ENCODE assay signal across 24 mouse cellular contexts in the genomic region with DNA sequence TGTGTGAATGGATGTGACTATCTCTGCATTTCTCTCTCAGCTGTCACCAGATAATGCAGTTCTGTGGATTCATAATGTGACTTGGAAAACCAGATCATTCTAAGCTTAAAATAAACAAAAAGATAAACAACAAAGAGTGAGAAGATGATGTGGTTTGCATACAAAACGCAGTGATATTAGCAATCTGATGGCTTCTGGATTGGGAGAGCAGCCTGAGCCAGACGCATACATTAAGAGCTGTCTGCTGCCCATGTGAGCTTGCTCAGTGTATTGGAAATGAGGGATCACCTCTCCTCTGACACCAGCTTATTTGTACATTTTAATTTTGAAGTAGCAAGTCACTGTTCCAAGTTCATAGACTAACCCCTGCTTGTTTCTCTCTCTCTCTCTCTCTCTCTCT. TPM values are rescaled to one million over a fixed set of nuclear protein-coding genes. Genes with fewer than 3 reads are reported as not detected.
DNase-seq lines count a peak whose midpoint lies in the region; ATAC-seq lines count a peak whose summit lies in the region.
"Had no signal": no experiment of that assay in that cellular context is flagged by ENCODE, and none has a peak within 500 bp of the region (broad histone marks: within the 10 kb centered on the region; RNA-seq: fewer than 3 reads in every experiment).

No protein-coding gene starts in this region.

- H3K36me3 ChIP-seq in midbrain, embryonic 11.5 days (ENCODE audit: control insufficient read depth, insufficient read depth, low read length) = no peaks in the 10 kb centered on the region
- no peaks in the 10 kb centered on the region for H3K36me3 ChIP-seq in midbrain, embryonic 10.5 days
- H3K36me3 ChIP-seq in hindbrain, embryonic 11.5 days (ENCODE audit: control insufficient read depth, insufficient read depth, low read length) = no peaks in the 10 kb centered on the region
- H3K36me3 ChIP-seq in midbrain, embryonic 13.5 days = no peaks in the 10 kb centered on the region
- H3K36me3 ChIP-seq in neural tube, embryonic 15.5 days = no peaks in the 10 kb centered on the region
- H3K36me3 ChIP-seq: embryonic facial prominence, embryonic 13.5 days; kidney, embryonic 15.5 days; limb, embryonic 10.5 days; liver, embryonic 12.5 days; lung, embryonic 15.5 days; stomach, embryonic 15.5 days had no signal

- H3K9ac ChIP-seq in midbrain, embryonic 11.5 days (ENCODE audit: low read length) = no peak overlapping the region
- H3K9ac ChIP-seq in hindbrain, embryonic 11.5 days (ENCODE audit: low read depth, low read length) = no peak overlapping the region
- H3K9ac ChIP-seq in midbrain, embryonic 13.5 days (replicated peaks) = peak overlapping the region; percentile 49
- no peak overlapping the region for H3K9ac ChIP-seq in neural tube, embryonic 15.5 days (replicated peaks)
- H3K9ac ChIP-seq: embryonic facial prominence, embryonic 13.5 days; kidney, embryonic 15.5 days; liver, embryonic 12.5 days; lung, embryonic 15.5 days; stomach, embryonic 15.5 days had no signal

- 41% methylated on average over 2 of the region's 2 CpGs for WGBS in midbrain, embryonic 11.5 days
- 59% methylated on average over 2 of the region's 2 CpGs for WGBS in midbrain, embryonic 10.5 days
- WGBS in hindbrain, embryonic 11.5 days = 51% methylated on average over 2 of the region's 2 CpGs
- WGBS in midbrain, embryonic 13.5 days = 15% methylated on average over 2 of the region's 2 CpGs
- WGBS in neural tube, embryonic 15.5 days = 9% methylated on average over 2 of the region's 2 CpGs

- peak; percentile 64 for ATAC-seq in midbrain, embryonic 11.5 days (ENCODE audit: low FRiP score)
- ATAC-seq in hindbrain, embryonic 11.5 days (ENCODE audit: low FRiP score) = no peak
- no peak for ATAC-seq in midbrain, embryonic 13.5 days
- ATAC-seq in neural tube, embryonic 15.5 days (ENCODE audit: low FRiP score) = no peak
- ATAC-seq: liver, embryonic 12.5 days had no signal

- H3K4me2 ChIP-seq in midbrain, embryonic 11.5 days = no peak overlapping the region
- H3K4me2 ChIP-seq in hindbrain, embryonic 11.5 days (replicated peaks; ENCODE audit: low read depth, low read length) = no peak overlapping the region
- peak overlapping the region; percentile 25; the same call in 1 of the 2 replicates for H3K4me2 ChIP-seq in midbrain, embryonic 13.5 days (replicated peaks)
- H3K4me2 ChIP-seq in neural tube, embryonic 15.5 days = peak overlapping the region; percentile 35
- H3K4me2 ChIP-seq: embryonic facial prominence, embryonic 13.5 days; kidney, embryonic 15.5 days; liver, embryonic 12.5 days; lung, embryonic 15.5 days; stomach, embryonic 15.5 days had no signal

- peaks cover 13% of the 10 kb centered on the region; the same call in 1 of the 2 replicates for H3K4me1 ChIP-seq in midbrain, embryonic 11.5 days (ENCODE audit: control insufficient read depth, insufficient read depth, low read length)
- peaks cover 56% of the 10 kb centered on the region for H3K4me1 ChIP-seq in midbrain, embryonic 10.5 days
- H3K4me1 ChIP-seq in hindbrain, embryonic 11.5 days (replicated peaks; ENCODE audit: control insufficient read depth, insufficient read depth, low read length) = no peaks in the 10 kb centered on the region
- H3K4me1 ChIP-seq in midbrain, embryonic 13.5 days (replicated peaks) = peaks cover 52% of the 10 kb centered on the region
- peaks cover 25% of the 10 kb centered on the region for H3K4me1 ChIP-seq in neural tube, embryonic 15.5 days
- H3K4me1 ChIP-seq: lung, embryonic 15.5 days; stomach, embryonic 15.5 days had no signal

- no peak overlapping the region for H3K27ac ChIP-seq in midbrain, embryonic 11.5 days (ENCODE audit: low read depth, low read length)
- no peak overlapping the region; the same call in 1 of the 2 replicates for H3K27ac ChIP-seq in midbrain, embryonic 10.5 days (replicated peaks)
- peak overlapping the region; percentile 42 for H3K27ac ChIP-seq in hindbrain, embryonic 11.5 days (ENCODE audit: low read depth, low read length)
- peak overlapping the region; percentile 82 for H3K27ac ChIP-seq in midbrain, embryonic 13.5 days
- peak overlapping the region; percentile 78 for H3K27ac ChIP-seq in neural tube, embryonic 15.5 days (replicated peaks)
- H3K27ac ChIP-seq: embryonic facial prominence, embryonic 13.5 days; kidney, embryonic 15.5 days; limb, embryonic 10.5 days; liver, embryonic 12.5 days; lung, embryonic 15.5 days; stomach, embryonic 15.5 days had no signal

- DNase-seq in midbrain, embryonic 11.5 days (ENCODE audit: low spot score, missing footprints) = no peak
- no peak for DNase-seq in midbrain, embryonic 10.5 days (ENCODE audit: low spot score)
- DNase-seq in hindbrain, embryonic 11.5 days (ENCODE audit: low spot score) = peak; percentile 37
- DNase-seq in right cerebral cortex, adult 18-20 months = no peak
- no peak for DNase-seq in adipocyte (ENCODE audit: low spot score)
- DNase-seq in frontal cortex, postnatal 14 days (ENCODE audit: low spot score in 2 of 2) = no peak
- DNase-seq: adrenal gland, postnatal 10 days; B cell, adult 2 months; cerebellum, adult 18-20 months; gastrocnemius, postnatal 25 days; layer of hippocampus, postnatal 36 days; thymus, adult 2 months had no signal

- no peak overlapping the region for H3K4me3 ChIP-seq in midbrain, embryonic 11.5 days (ENCODE audit: low read depth, low read length)
- no peak overlapping the region for H3K4me3 ChIP-seq in midbrain, embryonic 10.5 days
- no peak overlapping the region for H3K4me3 ChIP-seq in hindbrain, embryonic 11.5 days (ENCODE audit: low read depth, low read length)
- no peak overlapping the region for H3K4me3 ChIP-seq in midbrain, embryonic 13.5 days (replicated peaks)
- no peak overlapping the region for H3K4me3 ChIP-seq in neural tube, embryonic 15.5 days (replicated peaks)
- H3K4me3 ChIP-seq: embryonic facial prominence, embryonic 13.5 days; kidney, embryonic 15.5 days; limb, embryonic 10.5 days; liver, embryonic 12.5 days; lung, embryonic 15.5 days; stomach, embryonic 15.5 days had no signal

- H3K27me3 ChIP-seq in midbrain, embryonic 11.5 days (ENCODE audit: control insufficient read depth, insufficient read depth, low read length) = no peaks in the 10 kb centered on the region
- H3K27me3 ChIP-seq in midbrain, embryonic 10.5 days (ENCODE audit: low read depth, poor library complexity, severe bottlenecking) = no peaks in the 10 kb centered on the region
- H3K27me3 ChIP-seq in hindbrain, embryonic 11.5 days (ENCODE audit: control insufficient read depth, insufficient read depth, low read length) = no peaks in the 10 kb centered on the region
- H3K27me3 ChIP-seq in midbrain, embryonic 13.5 days = no peaks in the 10 kb centered on the region
- no peaks in the 10 kb centered on the region for H3K27me3 ChIP-seq in neural tube, embryonic 15.5 days (replicated peaks)
- H3K27me3 ChIP-seq: embryonic facial prominence, embryonic 13.5 days; kidney, embryonic 15.5 days; liver, embryonic 12.5 days; lung, embryonic 15.5 days; stomach, embryonic 15.5 days had no signal

- H3K9me3 ChIP-seq in midbrain, embryonic 11.5 days (ENCODE audit: control insufficient read depth, low read length) = no peaks in the 10 kb centered on the region
- no peaks in the 10 kb centered on the region for H3K9me3 ChIP-seq in midbrain, embryonic 10.5 days (replicated peaks)
- H3K9me3 ChIP-seq in hindbrain, embryonic 11.5 days (ENCODE audit: control insufficient read depth, low read length) = no peaks in the 10 kb centered on the region
- H3K9me3 ChIP-seq in midbrain, embryonic 13.5 days = no peaks in the 10 kb centered on the region
- no peaks in the 10 kb centered on the region for H3K9me3 ChIP-seq in neural tube, embryonic 15.5 days (replicated peaks)
- H3K9me3 ChIP-seq: embryonic facial prominence, embryonic 13.5 days; kidney, embryonic 15.5 days; limb, embryonic 10.5 days; liver, embryonic 12.5 days; lung, embryonic 15.5 days; stomach, embryonic 15.5 days had no signal

RNA-seq across cellular contexts. Expression of a gene that starts 46.3 kb away (rescaled TPM):
- polyA plus RNA-seq in midbrain, embryonic 11.5 days (2014; fragmentation: Nextera tagmentation; extraction: Ambion mirVana) = not detected in 2 replicates
- polyA plus RNA-seq in midbrain, embryonic 10.5 days (2016; fragmentation: Nextera tagmentation; extraction: Ambion mirVana) = not detected in 2 replicates
- polyA plus RNA-seq in hindbrain, embryonic 11.5 days (2014; fragmentation: Nextera tagmentation; extraction: Ambion mirVana) = not detected in 2 replicates
- not detected in 2 replicates for polyA plus RNA-seq in midbrain, embryonic 13.5 days (2015; fragmentation: Nextera tagmentation; extraction: Ambion mirVana)
- not detected in 2 replicates for polyA plus RNA-seq in neural tube, embryonic 15.5 days (2015; fragmentation: Nextera tagmentation; extraction: Ambion mirVana)
- polyA plus RNA-seq: embryonic facial prominence, embryonic 13.5 days; heart, embryonic 16.5 days; intestine, embryonic 14.5 days; kidney, embryonic 15.5 days; large intestine, adult 2 months; limb, embryonic 10.5 days; liver, embryonic 12.5 days; lung, embryonic 15.5 days; spleen, adult 2 months; stomach, embryonic 15.5 days; thymus, adult 2 months had no signal

Comparison
In these comparisons a context has a peak if more than half of its experiments do, and no peak if none do; other contexts are left out.
1. H3K27ac ChIP-seq: peak in hindbrain, embryonic 11.5 days (single experiment), midbrain, embryonic 13.5 days (single experiment) and neural tube, embryonic 15.5 days (single experiment); none in midbrain, embryonic 11.5 days (single experiment) and midbrain, embryonic 10.5 days (single experiment).
2. H3K4me2 ChIP-seq: peak in midbrain, embryonic 13.5 days (single experiment) and neural tube, embryonic 15.5 days (single experiment); none in midbrain, embryonic 11.5 days (single experiment) and hindbrain, embryonic 11.5 days (single experiment).